In genomic region chr17:34605609-34606008, GRCm38 (mm10) we compare ENCODE assay signal across 8 mouse cellular contexts. TPM values are rescaled to one million over a fixed set of nuclear protein-coding genes. Genes with fewer than 3 reads are reported as not detected.
DNase-seq lines count a peak whose midpoint lies in the region; ATAC-seq lines count a peak whose summit lies in the region.

No protein-coding gene starts in this region.

- H3K4me1 ChIP-seq in hindbrain, embryonic 14.5 days (replicated peaks; ENCODE audit: control insufficient read depth, insufficient read depth, low read length) = peaks cover 43% of the 10 kb centered on the region

- H3K4me2 ChIP-seq in hindbrain, embryonic 14.5 days (replicated peaks) = peak overlapping the region; percentile 66

- peak overlapping the region; percentile 92 for H3K9ac ChIP-seq in hindbrain, embryonic 14.5 days

- H3K36me3 ChIP-seq in hindbrain, embryonic 14.5 days (replicated peaks; ENCODE audit: control insufficient read depth, insufficient read depth) = peaks cover 19% of the 10 kb centered on the region

- H3K9me3 ChIP-seq in hindbrain, embryonic 14.5 days (ENCODE audit: control insufficient read depth, low read length) = no peaks in the 10 kb centered on the region

- H3K27ac ChIP-seq in hindbrain, embryonic 14.5 days = peak overlapping the region; percentile 87

- ATAC-seq in hindbrain, embryonic 14.5 days (ENCODE audit: low FRiP score) = peak; percentile 58

- peak; percentile 96 for DNase-seq in R1 (ENCODE audit: low read depth, low spot score)
- peak; percentile 97 to 99 for DNase-seq in cerebellum, postnatal 25 days
- DNase-seq in frontal cortex, postnatal 25 days (ENCODE audit: low spot score in 2 of 2) = peak; percentile 96 to 98
- DNase-seq in hindbrain, embryonic 14.5 days (ENCODE audit: low spot score) = peak; percentile 94
- peak; percentile 95 for DNase-seq in left cerebral cortex, adult 11 months (ENCODE audit: low spot score)
- peak; percentile 98 for DNase-seq in lung, postnatal 36 days
- peak; percentile 97 for DNase-seq in retina, embryonic 14.5 days (ENCODE audit: low spot score)
- peak; percentile 97 for DNase-seq in thymus, postnatal 36 days

- no peaks in the 10 kb centered on the region for H3K27me3 ChIP-seq in hindbrain, embryonic 14.5 days (ENCODE audit: control insufficient read depth, insufficient read depth, low read length)

- WGBS in hindbrain, embryonic 14.5 days = 0% methylated on average over 28 of the region's 30 CpGs

- peak overlapping the region; percentile 80 for H3K4me3 ChIP-seq in hindbrain, embryonic 14.5 days (replicated peaks; ENCODE audit: low read length)

RNA-seq across cellular contexts. Expression of gene Agpat1, which starts 1.5 kb away (rescaled TPM):
- polyA plus RNA-seq in hindbrain, embryonic 14.5 days (2014; fragmentation: Nextera tagmentation; extraction: Ambion mirVana) = 123 and 126 TPM in 2 replicates

RNA-seq across cellular contexts. Expression of gene Rnf5, which starts 2.1 kb away (rescaled TPM):
- 196 and 211 TPM in 2 replicates for polyA plus RNA-seq in hindbrain, embryonic 14.5 days (2014; fragmentation: Nextera tagmentation; extraction: Ambion mirVana)

RNA-seq across cellular contexts. Expression of gene Ager, which starts 7.9 kb away (rescaled TPM):
- polyA plus RNA-seq in hindbrain, embryonic 14.5 days (2014; fragmentation: Nextera tagmentation; extraction: Ambion mirVana) = 1.1 and 1.4 TPM in 2 replicates

RNA-seq across cellular contexts. Expression of gene Egfl8, which starts 10.2 kb away (rescaled TPM):
- polyA plus RNA-seq in hindbrain, embryonic 14.5 days (2014; fragmentation: Nextera tagmentation; extraction: Ambion mirVana) = 8.8 and 11.4 TPM in 2 replicates

RNA-seq across cellular contexts. Expression of gene Pbx2, which starts 14.5 kb away (rescaled TPM):
- polyA plus RNA-seq in hindbrain, embryonic 14.5 days (2014; fragmentation: Nextera tagmentation; extraction: Ambion mirVana) = 7.1 and 10.5 TPM in 2 replicates

Comparison
In these comparisons a context has a peak if more than half of its experiments do, and no peak if none do; other contexts are left out.
1. Peak in every context shown above with its lines: DNase-seq, ATAC-seq, H3K4me3 ChIP-seq and H3K27ac ChIP-seq.